Mouse (Mus musculus): ENCODE results near the gene Zhx3. TPM values are rescaled to one million over a fixed set of nuclear protein-coding genes. Genes with fewer than 3 reads are reported as not detected.

Zhx3 gene
- polyA plus RNA-seq, 1 experiment from 2014 or later, result 15.5 TPM

DNA sequence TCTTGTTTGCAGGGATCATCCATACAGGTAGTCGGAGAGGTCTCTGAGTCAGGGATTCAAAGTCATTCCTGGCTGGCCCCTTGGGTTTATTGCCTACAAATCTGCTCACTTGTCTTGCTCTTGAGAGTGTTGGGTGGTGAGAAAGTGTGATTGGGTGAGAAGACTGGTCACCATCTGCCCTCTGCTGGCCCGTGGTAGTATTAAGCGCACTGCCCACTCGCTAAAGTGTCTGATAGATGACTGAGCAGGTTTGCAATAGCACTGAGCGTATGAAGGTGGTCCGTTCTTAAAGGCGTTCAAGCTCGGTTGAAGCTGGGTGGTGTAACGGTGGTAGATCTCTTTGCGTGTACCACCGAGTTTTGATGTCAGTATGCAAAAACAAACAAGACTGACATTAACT, 14.5 kb upstream of the Zhx3 start:
- no peaks in the 10 kb centered on the region for H3K27me3 ChIP-seq (ENCODE audit: control insufficient read depth, insufficient read depth, low read length)
- H3K9me3 ChIP-seq (ENCODE audit: control insufficient read depth, low read length), result no peaks in the 10 kb centered on the region
- H3K4me3 ChIP-seq (ENCODE audit: low read depth, low read length), result peak overlapping the region; percentile 36
- H3K9ac ChIP-seq (replicated peaks; ENCODE audit: low read depth, low read length), result no peak overlapping the region
- H3K4me1 ChIP-seq (ENCODE audit: control insufficient read depth, insufficient read depth, low read length), result peaks cover 3% of the 10 kb centered on the region; the same call in 1 of the 2 replicates
- no peak overlapping the region for H3K27ac ChIP-seq (ENCODE audit: low read depth, low read length)
- no peaks in the 10 kb centered on the region for H3K36me3 ChIP-seq (ENCODE audit: control insufficient read depth, insufficient read depth, low read length)
- H3K4me2 ChIP-seq (ENCODE audit: low read depth, low read length), result peak overlapping the region; percentile 85
- ATAC-seq (ENCODE audit: low read depth), result peak; percentile 88
- WGBS, result 1% methylated on average over 11 of the region's 11 CpGs

GRCm38 (mm10) chr2:160886221-160886620, 13.4 kb upstream of the Zhx3 start:
- no peaks in the 10 kb centered on the region for H3K36me3 ChIP-seq (ENCODE audit: control insufficient read depth, insufficient read depth, low read length)
- H3K4me1 ChIP-seq (ENCODE audit: control insufficient read depth, insufficient read depth, low read length), result peaks cover 3% of the 10 kb centered on the region; the same call in 1 of the 2 replicates
- no peak overlapping the region for H3K4me3 ChIP-seq (ENCODE audit: low read depth, low read length)
- H3K27ac ChIP-seq (ENCODE audit: low read depth, low read length), result no peak overlapping the region
- no peaks in the 10 kb centered on the region for H3K9me3 ChIP-seq (ENCODE audit: control insufficient read depth, low read length)
- 76% methylated on average over 3 of the region's 3 CpGs for WGBS
- no peak for ATAC-seq (ENCODE audit: low read depth)
- H3K4me2 ChIP-seq (ENCODE audit: low read depth, low read length), result no peak overlapping the region
- no peak overlapping the region for H3K9ac ChIP-seq (replicated peaks; ENCODE audit: low read depth, low read length)
- H3K27me3 ChIP-seq (ENCODE audit: control insufficient read depth, insufficient read depth, low read length), result no peaks in the 10 kb centered on the region

GRCm38 (mm10) chr2:160884830-160885229, 12.0 kb upstream of the Zhx3 start:
- Histone ChIP-seq H3K9ac (replicated peaks; ENCODE audit: low read depth, low read length) (no peak overlapping the region), H3K27me3 (ENCODE audit: control insufficient read depth, insufficient read depth, low read length) (no peaks in the 10 kb centered on the region), H3K36me3 (ENCODE audit: control insufficient read depth, insufficient read depth, low read length) (no peaks in the 10 kb centered on the region), H3K4me1 (ENCODE audit: control insufficient read depth, insufficient read depth, low read length) (peaks cover 3% of the 10 kb centered on the region; the same call in 1 of the 2 replicates), H3K4me3 (ENCODE audit: low read depth, low read length) (no peak overlapping the region), H3K4me2 (ENCODE audit: low read depth, low read length) (no peak overlapping the region), H3K27ac (ENCODE audit: low read depth, low read length) (no peak overlapping the region), H3K9me3 (ENCODE audit: control insufficient read depth, low read length) (no peaks in the 10 kb centered on the region)
- 28% methylated on average over 2 of the region's 2 CpGs for WGBS
- no peak for ATAC-seq (ENCODE audit: low read depth)

DNA sequence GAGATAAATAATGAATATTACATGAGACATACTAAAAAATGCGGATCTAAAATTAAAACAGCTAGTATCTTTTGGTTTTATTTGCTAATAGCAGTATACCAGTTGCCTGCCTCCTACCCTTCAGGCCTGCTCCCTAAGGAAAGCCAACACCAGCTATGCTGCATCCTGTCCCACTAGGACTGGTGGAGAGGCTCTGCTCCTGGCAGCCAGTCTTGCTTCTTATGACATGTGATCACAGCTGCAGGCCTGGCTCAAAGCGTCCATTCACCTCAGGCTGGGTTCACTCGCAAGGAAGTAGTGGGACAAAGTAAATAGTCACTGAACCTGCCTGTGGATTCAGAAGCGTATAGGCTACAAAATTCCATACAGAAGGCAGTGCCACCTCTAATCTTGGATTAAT, 11.1 kb upstream of the Zhx3 start:
- H3K4me3 ChIP-seq (ENCODE audit: low read depth, low read length), result no peak overlapping the region
- H3K36me3 ChIP-seq (ENCODE audit: control insufficient read depth, insufficient read depth, low read length), result no peaks in the 10 kb centered on the region
- ATAC-seq (ENCODE audit: low read depth), result no peak
- no peaks in the 10 kb centered on the region for H3K27me3 ChIP-seq (ENCODE audit: control insufficient read depth, insufficient read depth, low read length)
- WGBS, result 80% methylated on average over 4 of the region's 4 CpGs
- no peak overlapping the region for H3K9ac ChIP-seq (replicated peaks; ENCODE audit: low read depth, low read length)
- H3K27ac ChIP-seq (ENCODE audit: low read depth, low read length), result no peak overlapping the region
- H3K9me3 ChIP-seq (ENCODE audit: control insufficient read depth, low read length), result no peaks in the 10 kb centered on the region
- H3K4me1 ChIP-seq (ENCODE audit: control insufficient read depth, insufficient read depth, low read length), result peaks cover 3% of the 10 kb centered on the region; the same call in 1 of the 2 replicates
- no peak overlapping the region for H3K4me2 ChIP-seq (ENCODE audit: low read depth, low read length)

- ATAC-seq (ENCODE audit: low read depth), result no peak
Observed at GRCm38 (mm10) chr2:160882436-160882835, 9.6 kb upstream of the Zhx3 start.

DNA sequence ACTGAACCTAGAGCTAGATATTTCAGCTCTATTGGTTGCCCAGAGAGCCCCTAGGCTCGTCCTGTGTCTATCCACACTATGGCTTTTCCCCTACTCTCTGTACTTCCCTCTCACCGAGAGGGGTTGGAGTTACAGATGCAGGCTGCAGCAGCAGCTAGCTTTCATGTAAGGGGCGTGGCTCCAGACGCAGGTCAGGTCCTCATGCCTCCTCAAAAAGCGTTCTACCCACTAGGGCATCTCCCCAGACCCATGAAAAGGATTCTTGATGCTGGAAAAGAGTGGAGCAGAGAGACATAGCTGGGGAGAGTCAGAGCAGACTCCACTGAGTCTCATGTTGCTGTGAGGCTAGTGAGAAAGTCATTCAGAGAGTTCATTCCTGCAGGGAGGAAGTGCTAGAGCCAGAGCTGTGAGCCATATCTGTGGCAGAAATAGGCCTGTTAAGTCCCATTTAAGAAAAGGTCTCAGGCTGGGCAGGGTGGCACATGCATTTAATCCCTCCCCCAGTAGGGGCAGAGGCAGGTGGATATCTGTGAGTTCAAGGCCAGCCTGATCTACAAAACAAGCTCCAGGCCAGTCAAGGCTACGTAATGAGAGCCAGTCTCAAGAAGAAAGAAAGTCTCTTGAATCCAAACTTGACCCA, 8.8 kb upstream of the Zhx3 start:
- no peak overlapping the region for H3K4me2 ChIP-seq (ENCODE audit: low read depth, low read length)
- no peak for ATAC-seq (ENCODE audit: low read depth)
- no peaks in the 10 kb centered on the region for H3K27me3 ChIP-seq (ENCODE audit: control insufficient read depth, insufficient read depth, low read length)
- H3K9ac ChIP-seq (replicated peaks; ENCODE audit: low read depth, low read length), result no peak overlapping the region
- H3K9me3 ChIP-seq (ENCODE audit: control insufficient read depth, low read length), result no peaks in the 10 kb centered on the region
- no peak overlapping the region for H3K27ac ChIP-seq (ENCODE audit: low read depth, low read length)
- no peaks in the 10 kb centered on the region for H3K36me3 ChIP-seq (ENCODE audit: control insufficient read depth, insufficient read depth, low read length)
- WGBS, result 56% methylated on average over 6 of the region's 6 CpGs
- no peaks in the 10 kb centered on the region for H3K4me1 ChIP-seq (ENCODE audit: control insufficient read depth, insufficient read depth, low read length)
- no peak overlapping the region for H3K4me3 ChIP-seq (ENCODE audit: low read depth, low read length)

More at GRCm38 (mm10) chr2:160882436-160882835, 9.6 kb upstream of the Zhx3 start:
- H3K27ac ChIP-seq (ENCODE audit: low read depth, low read length), result no peak overlapping the region
- H3K9me3 ChIP-seq (ENCODE audit: control insufficient read depth, low read length), result no peaks in the 10 kb centered on the region
- H3K9ac ChIP-seq (replicated peaks; ENCODE audit: low read depth, low read length), result no peak overlapping the region
- 79% methylated on average over 5 of the region's 5 CpGs for WGBS
- H3K4me1 ChIP-seq (ENCODE audit: control insufficient read depth, insufficient read depth, low read length), result no peaks in the 10 kb centered on the region
- H3K4me2 ChIP-seq (ENCODE audit: low read depth, low read length), result no peak overlapping the region
- H3K4me3 ChIP-seq (ENCODE audit: low read depth, low read length), result no peak overlapping the region
- no peaks in the 10 kb centered on the region for H3K36me3 ChIP-seq (ENCODE audit: control insufficient read depth, insufficient read depth, low read length)
- H3K27me3 ChIP-seq (ENCODE audit: control insufficient read depth, insufficient read depth, low read length), result no peaks in the 10 kb centered on the region

DNA sequence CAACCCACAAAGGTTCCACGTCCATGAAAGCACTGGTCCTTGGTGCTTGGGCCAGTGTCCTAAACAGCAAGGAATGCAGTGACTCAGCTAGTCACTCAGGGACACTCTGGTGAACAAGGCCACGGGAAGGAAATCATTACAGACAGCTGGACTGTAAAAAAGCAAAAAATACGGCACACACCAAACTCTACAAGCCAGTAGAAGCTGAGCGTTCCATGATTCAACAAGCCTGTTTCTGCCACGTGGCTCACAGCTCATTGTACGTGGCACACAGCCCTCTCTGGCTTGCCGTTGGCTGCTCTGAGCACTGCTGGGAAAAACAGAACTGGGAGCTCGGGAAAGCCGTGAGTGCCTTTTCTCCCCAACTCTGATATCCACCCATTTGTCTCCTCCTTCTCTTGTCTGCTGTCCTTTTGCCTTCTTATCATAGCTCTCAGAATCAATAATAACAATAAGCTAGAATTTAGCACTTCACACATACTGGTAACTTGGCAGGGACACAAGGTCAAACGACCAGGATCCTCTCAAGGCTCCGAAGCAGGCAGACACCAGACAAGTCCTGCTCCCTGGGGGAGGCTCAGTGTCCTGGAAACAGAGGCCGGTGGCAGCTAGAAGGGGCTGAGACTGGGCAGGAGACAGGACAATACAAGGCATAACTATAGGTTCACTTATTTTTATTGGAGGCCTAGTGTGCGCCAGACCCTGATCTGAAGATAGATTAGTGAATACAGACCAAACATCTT, 7.8 kb upstream of the Zhx3 start, which contains the start of gene Lpin3:
Lpin3 (plus strand) TSS at position 218 of the 743 bp plus-strand sequence.
- H3K4me2 ChIP-seq (ENCODE audit: low read depth, low read length), result no peak within 1 kb of the TSS
- no peak within 1 kb of the TSS for H3K27ac ChIP-seq (ENCODE audit: low read depth, low read length)
- no peaks in the 10 kb centered on the region for H3K4me1 ChIP-seq (ENCODE audit: control insufficient read depth, insufficient read depth, low read length)
- H3K4me3 ChIP-seq (ENCODE audit: low read depth, low read length), result no peak within 1 kb of the TSS
- H3K36me3 ChIP-seq (ENCODE audit: control insufficient read depth, insufficient read depth, low read length), result no peaks in the 10 kb centered on the region
- ATAC-seq (ENCODE audit: low read depth), result no peak
- no peaks in the 10 kb centered on the region; the same call in 1 of the 2 replicates for H3K9me3 ChIP-seq (ENCODE audit: control insufficient read depth, low read length)
- WGBS, result 67% methylated on average over 13 of the region's 13 CpGs
- H3K9ac ChIP-seq (replicated peaks; ENCODE audit: low read depth, low read length), result no peak within 1 kb of the TSS
- no peaks in the 10 kb centered on the region for H3K27me3 ChIP-seq (ENCODE audit: control insufficient read depth, insufficient read depth, low read length)

GRCm38 (mm10) chr2:160876115-160876514, 3.3 kb upstream of the Zhx3 start:
- ATAC-seq (ENCODE audit: low read depth), result no peak
- WGBS, result 87% methylated on average over 4 of the region's 4 CpGs
- Histone ChIP-seq H3K9me3 (ENCODE audit: control insufficient read depth, low read length) (no peaks in the 10 kb centered on the region; the same call in 1 of the 2 replicates), H3K27me3 (ENCODE audit: control insufficient read depth, insufficient read depth, low read length) (no peaks in the 10 kb centered on the region), H3K4me3 (ENCODE audit: low read depth, low read length) (no peak overlapping the region), H3K4me2 (ENCODE audit: low read depth, low read length) (no peak overlapping the region), H3K4me1 (ENCODE audit: control insufficient read depth, insufficient read depth, low read length) (0 out of 2 replicates have a peak, but pooled peaks cover 3% of the 10 kb centered on the region), H3K36me3 (ENCODE audit: control insufficient read depth, insufficient read depth, low read length) (no peaks in the 10 kb centered on the region), H3K9ac (replicated peaks; ENCODE audit: low read depth, low read length) (no peak overlapping the region), H3K27ac (ENCODE audit: low read depth, low read length) (no peak overlapping the region)

DNA sequence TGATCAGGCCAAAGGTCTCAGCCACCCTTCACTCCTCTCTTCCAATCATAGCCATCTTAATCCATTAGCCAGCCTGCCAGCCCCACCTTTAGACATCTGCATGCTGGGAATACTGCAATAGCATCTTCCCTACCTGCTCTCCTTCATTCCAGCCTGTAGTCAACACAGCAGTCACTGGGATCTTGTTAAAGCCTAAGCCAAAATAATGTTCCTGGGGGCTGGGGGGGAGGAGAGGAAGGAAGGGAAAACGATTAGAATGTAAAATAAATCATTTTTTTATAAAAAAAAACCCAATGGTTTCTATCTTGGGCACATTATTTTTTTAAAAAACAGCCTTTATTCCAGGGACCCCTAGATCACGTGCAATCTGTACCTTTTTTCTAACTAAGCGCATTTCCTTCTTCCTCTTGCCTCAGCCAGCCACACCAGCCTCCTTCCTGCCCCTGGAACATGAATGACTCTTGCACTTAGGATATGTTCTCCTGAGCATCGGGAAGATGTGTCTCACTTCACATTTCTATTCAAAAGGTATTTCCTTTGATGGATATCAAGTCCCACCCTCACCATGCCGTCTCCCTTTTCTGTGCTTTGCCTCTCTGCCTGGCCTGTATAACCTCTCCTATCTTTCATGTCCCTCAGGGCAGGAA, 1.6 kb upstream of the Zhx3 start:
- Histone ChIP-seq H3K36me3 (ENCODE audit: control insufficient read depth, insufficient read depth, low read length) (no peaks in the 10 kb centered on the region), H3K4me1 (ENCODE audit: control insufficient read depth, insufficient read depth, low read length) (0 out of 2 replicates have a peak, but pooled peaks cover 7% of the 10 kb centered on the region), H3K27me3 (ENCODE audit: control insufficient read depth, insufficient read depth, low read length) (no peaks in the 10 kb centered on the region), H3K4me3 (ENCODE audit: low read depth, low read length) (no peak overlapping the region), H3K9ac (replicated peaks; ENCODE audit: low read depth, low read length) (no peak overlapping the region), H3K27ac (ENCODE audit: low read depth, low read length) (no peak overlapping the region), H3K4me2 (ENCODE audit: low read depth, low read length) (no peak overlapping the region), H3K9me3 (ENCODE audit: control insufficient read depth, low read length) (no peaks in the 10 kb centered on the region; the same call in 1 of the 2 replicates)
- ATAC-seq (ENCODE audit: low read depth), result no peak
- 88% methylated on average over 5 of the region's 5 CpGs for WGBS

Measured in neural tube, embryonic 14.5 days (tissue).